Mouse (Mus musculus) hindbrain, embryonic 11.5 days (tissue): ENCODE data around the gene Dhrs2. TPM values are rescaled to one million over a fixed set of nuclear protein-coding genes. Genes with fewer than 3 reads are reported as not detected.

Source experiments
- ATAC-seq: fragments of 200-750 bp; cut with Nextera tagmentation; 2 replicates; pipeline ENCODE4 v1.8.0; 2017; ENCODE audit warnings: mild to moderate bottlenecking, moderate TSS enrichment, moderate library complexity; ENCODE audit not compliant: low FRiP score
- DNase-seq: peaks from one replicate; pipeline ENCODE4 v3.0.0-alpha.2; 2015; ENCODE audit warnings: low spot score
- H3K27ac ChIP-seq: fragments of 300-500 bp; sonication (generic); 2 replicates; pipeline ENCODE4 v1.5.1; 2014; ENCODE audit warnings: mild to moderate bottlenecking, low read depth, low read length
- H3K27me3 ChIP-seq: fragments of 300-500 bp; sonication (generic); 2 replicates; pipeline ENCODE4 v1.6.1; 2014; ENCODE audit warnings: mild to moderate bottlenecking, low read length, moderate library complexity, mixed read lengths; ENCODE audit not compliant: control insufficient read depth, insufficient read depth
- H3K36me3 ChIP-seq: fragments of 300-500 bp; sonication (generic); 2 replicates; pipeline ENCODE4 v1.6.1; 2014; ENCODE audit warnings: mild to moderate bottlenecking, low read length, moderate library complexity, mixed read lengths; ENCODE audit not compliant: control insufficient read depth, insufficient read depth
- H3K4me1 ChIP-seq: fragments of 300-500 bp; sonication (generic); replicated peaks from 2 replicates; pipeline ENCODE4 v1.6.1; 2014; ENCODE audit warnings: low read length, mixed read lengths; ENCODE audit not compliant: control insufficient read depth, insufficient read depth
- H3K4me2 ChIP-seq: fragments of 300-500 bp; sonication (generic); replicated peaks from 2 replicates; pipeline ENCODE4 v1.6.1; 2014; ENCODE audit warnings: mild to moderate bottlenecking, low read depth, low read length
- H3K4me3 ChIP-seq: fragments of 300-500 bp; sonication (generic); 2 replicates; pipeline ENCODE4 v1.5.1; 2014; ENCODE audit warnings: low read depth, low read length
- H3K9ac ChIP-seq: fragments of 300-500 bp; sonication (generic); 2 replicates; pipeline ENCODE4 v1.6.1; 2014; ENCODE audit warnings: low read depth, low read length
- H3K9me3 ChIP-seq: fragments of 300-500 bp; sonication (generic); 2 replicates; pipeline ENCODE4 v1.6.1; 2016; ENCODE audit warnings: low read length; ENCODE audit not compliant: control insufficient read depth
- WGBS: fragments of 180-500 bp; shearing (Covaris S2); extraction: QIAGEN DNeasy Blood & Tissue Kit; methylation state at CpG from one replicate; pipeline ENCODE4 v1.1.7; 2014; 5-methylcytosine and 5-hydroxymethylcytosine counted together
- polyA plus RNA-seq: library from polyadenylated mRNA; unstranded; fragments of >200 nt; fragmentation: Nextera tagmentation; extraction: Ambion mirVana; gene quantifications from 2 replicates; pipeline ENCODE4 v1.2.1, GENCODE M21; 2014

Dhrs2 gene
- polyA plus RNA-seq, 1 experiment from 2014 or later, result not detected

GRCm38 (mm10) chr14:55223172-55223571 lies 1.4 kb downstream of the Dhrs2 start:
- Histone ChIP-seq H3K27me3 (no peaks in the 10 kb centered on the region), H3K9ac (no peak overlapping the region), H3K9me3 (no peaks in the 10 kb centered on the region), H3K4me3 (no peak overlapping the region), H3K4me1 (no peaks in the 10 kb centered on the region), H3K36me3 (no peaks in the 10 kb centered on the region), H3K27ac (no peak overlapping the region), H3K4me2 (no peak overlapping the region)
- WGBS, result 63% methylated on average over 1 of the region's 1 CpGs
- no peak for DNase-seq
- ATAC-seq, result no peak

- no peaks in the 10 kb centered on the region for H3K36me3 ChIP-seq
- no peak overlapping the region for H3K4me2 ChIP-seq
- WGBS, result 89% methylated on average over 11 of the region's 11 CpGs
- no peak overlapping the region for H3K4me3 ChIP-seq
- no peaks in the 10 kb centered on the region for H3K4me1 ChIP-seq
- ATAC-seq (no peak), DNase-seq (no peak)
- no peak overlapping the region for H3K27ac ChIP-seq
- no peak overlapping the region for H3K9ac ChIP-seq
- H3K27me3 ChIP-seq, result no peaks in the 10 kb centered on the region
- H3K9me3 ChIP-seq, result no peaks in the 10 kb centered on the region
These were observed 12.8 kb downstream of the Dhrs2 start for GRCm38 (mm10) chr14:55234639-55235038.

GRCm38 (mm10) chr14:55236685-55237084 lies 14.9 kb downstream of the Dhrs2 start:
- WGBS, result 91% methylated on average over 2 of the region's 2 CpGs
- Histone ChIP-seq H3K36me3 (no peaks in the 10 kb centered on the region), H3K9me3 (no peaks in the 10 kb centered on the region), H3K4me2 (no peak overlapping the region), H3K27ac (no peak overlapping the region), H3K9ac (no peak overlapping the region), H3K4me1 (no peaks in the 10 kb centered on the region), H3K27me3 (no peaks in the 10 kb centered on the region), H3K4me3 (no peak overlapping the region)
- ATAC-seq (no peak), DNase-seq (no peak)

- Histone ChIP-seq H3K4me1 (no peaks in the 10 kb centered on the region), H3K36me3 (no peaks in the 10 kb centered on the region), H3K4me2 (no peak overlapping the region), H3K9ac (no peak overlapping the region), H3K27ac (no peak overlapping the region), H3K9me3 (no peaks in the 10 kb centered on the region), H3K27me3 (no peaks in the 10 kb centered on the region), H3K4me3 (no peak overlapping the region)
- no peak for DNase-seq
- WGBS, result 82% methylated on average over 1 of the region's 1 CpGs
- ATAC-seq, result no peak
These were observed 20.9 kb downstream of the Dhrs2 start for GRCm38 (mm10) chr14:55242664-55243063.

- Histone ChIP-seq H3K9ac (no peak overlapping the region), H3K4me2 (no peak overlapping the region), H3K27ac (no peak overlapping the region), H3K27me3 (no peaks in the 10 kb centered on the region), H3K4me1 (no peaks in the 10 kb centered on the region), H3K4me3 (no peak overlapping the region), H3K36me3 (no peaks in the 10 kb centered on the region), H3K9me3 (no peaks in the 10 kb centered on the region)
- no peak for DNase-seq
- 54% methylated on average over 6 of the region's 6 CpGs for WGBS
- ATAC-seq, result no peak
These were observed 25.4 kb downstream of the Dhrs2 start for GRCm38 (mm10) chr14:55247181-55247580.

GRCm38 (mm10) chr14:55248284-55248683 lies 26.5 kb downstream of the Dhrs2 start:
- Histone ChIP-seq H3K27ac (no peak overlapping the region), H3K4me2 (no peak overlapping the region), H3K9me3 (no peaks in the 10 kb centered on the region), H3K4me3 (no peak overlapping the region), H3K27me3 (no peaks in the 10 kb centered on the region), H3K9ac (no peak overlapping the region), H3K36me3 (no peaks in the 10 kb centered on the region), H3K4me1 (no peaks in the 10 kb centered on the region)
- WGBS, result 86% methylated on average over 6 of the region's 6 CpGs
- DNase-seq, result no peak
- no peak for ATAC-seq

- Histone ChIP-seq H3K27ac (no peak overlapping the region), H3K9me3 (no peaks in the 10 kb centered on the region), H3K4me2 (no peak overlapping the region), H3K4me3 (no peak overlapping the region), H3K4me1 (no peaks in the 10 kb centered on the region), H3K36me3 (no peaks in the 10 kb centered on the region), H3K9ac (no peak overlapping the region), H3K27me3 (no peaks in the 10 kb centered on the region)
- no peak for ATAC-seq
- 66% methylated on average over 4 of the region's 4 CpGs for WGBS
- DNase-seq, result no peak
These were observed 31.8 kb downstream of the Dhrs2 start for GRCm38 (mm10) chr14:55253580-55253979.

- no peak overlapping the region for H3K9ac ChIP-seq
- no peak overlapping the region for H3K4me2 ChIP-seq
- H3K4me1 ChIP-seq, result no peaks in the 10 kb centered on the region
- no peaks in the 10 kb centered on the region for H3K36me3 ChIP-seq
- H3K27ac ChIP-seq, result no peak overlapping the region
- H3K9me3 ChIP-seq, result no peaks in the 10 kb centered on the region
- 48% methylated on average over 6 of the region's 6 CpGs for WGBS
- H3K27me3 ChIP-seq, result no peaks in the 10 kb centered on the region
- no peak for ATAC-seq
- DNase-seq, result no peak
- H3K4me3 ChIP-seq, result no peak overlapping the region
These were observed 33.6 kb downstream of the Dhrs2 start for GRCm38 (mm10) chr14:55255443-55255842.

- H3K27me3 ChIP-seq, result no peaks in the 10 kb centered on the region
- no peaks in the 10 kb centered on the region for H3K9me3 ChIP-seq
- H3K27ac ChIP-seq, result no peak overlapping the region
- H3K36me3 ChIP-seq, result no peaks in the 10 kb centered on the region
- H3K9ac ChIP-seq, result no peak overlapping the region
- no peak overlapping the region for H3K4me2 ChIP-seq
- no peak overlapping the region for H3K4me3 ChIP-seq
- DNase-seq, result peak; percentile 66
- 67% methylated on average over 3 of the region's 3 CpGs for WGBS
- H3K4me1 ChIP-seq, result no peaks in the 10 kb centered on the region
- ATAC-seq, result no peak
These were observed 49.4 kb downstream of the Dhrs2 start for GRCm38 (mm10) chr14:55271158-55271557.
